Mouse (Mus musculus) urinary bladder, postnatal 4 days (tissue): ENCODE measurements around the gene Lmx1a.

ENCODE experiments used
- DNase-seq, 2 experiments: peaks; one replicate each; pipeline ENCODE4 v3.0.0; 2021 to 2022; ENCODE audit warnings: low spot score in 2 of 2

Gene Lmx1a

GRCm38 (mm10) chr1:167694731-167695130 lies 5.7 kb downstream of the Lmx1a start:
- no peak for DNase-seq

- DNase-seq, result no peak
These were observed 6.9 kb downstream of the Lmx1a start for GRCm38 (mm10) chr1:167695910-167696459.

- DNase-seq, result no peak
These were observed 10.7 kb downstream of the Lmx1a start for GRCm38 (mm10) chr1:167699706-167700105.

- no peak for DNase-seq
These were observed 11.2 kb downstream of the Lmx1a start for GRCm38 (mm10) chr1:167700221-167700620.

- no peak for DNase-seq
These were observed 16.5 kb downstream of the Lmx1a start for GRCm38 (mm10) chr1:167705527-167705926.

GRCm38 (mm10) chr1:167708761-167709160 lies 19.7 kb downstream of the Lmx1a start:
- DNase-seq, result no peak

GRCm38 (mm10) chr1:167715730-167716341 lies 26.8 kb downstream of the Lmx1a start:
- no peak for DNase-seq

- no peak for DNase-seq
These were observed 45.4 kb downstream of the Lmx1a start for GRCm38 (mm10) chr1:167734471-167734870.

- no peak for DNase-seq
These were observed 47.8 kb downstream of the Lmx1a start for GRCm38 (mm10) chr1:167736793-167737192.

GRCm38 (mm10) chr1:167739286-167739685 lies 50.2 kb downstream of the Lmx1a start:
- DNase-seq, result no peak

GRCm38 (mm10) chr1:167746676-167747075 lies 57.6 kb downstream of the Lmx1a start:
- no peak for DNase-seq

- no peak for DNase-seq
These were observed 63.6 kb downstream of the Lmx1a start for GRCm38 (mm10) chr1:167752661-167753060.

GRCm38 (mm10) chr1:167754085-167754484 lies 65.0 kb downstream of the Lmx1a start:
- DNase-seq, result no peak

GRCm38 (mm10) chr1:167754636-167755522 lies 65.8 kb downstream of the Lmx1a start:
- no peak for DNase-seq

GRCm38 (mm10) chr1:167758208-167758607 lies 69.2 kb downstream of the Lmx1a start:
- DNase-seq, result no peak

GRCm38 (mm10) chr1:167760307-167760706 lies 71.3 kb downstream of the Lmx1a start:
- no peak for DNase-seq

GRCm38 (mm10) chr1:167761785-167762223 lies 72.8 kb downstream of the Lmx1a start:
- no peak for DNase-seq

GRCm38 (mm10) chr1:167766619-167767018 lies 77.6 kb downstream of the Lmx1a start:
- DNase-seq, result no peak

GRCm38 (mm10) chr1:167770457-167770856 lies 81.4 kb downstream of the Lmx1a start:
- no peak for DNase-seq

- DNase-seq, result no peak
These were observed 90.9 kb downstream of the Lmx1a start for GRCm38 (mm10) chr1:167779766-167780488.

GRCm38 (mm10) chr1:167781787-167782484 lies 92.9 kb downstream of the Lmx1a start:
- DNase-seq, result peak; percentile 31 to 65
